27 mouse cellular contexts compared by ENCODE assay signal in the genomic region with DNA sequence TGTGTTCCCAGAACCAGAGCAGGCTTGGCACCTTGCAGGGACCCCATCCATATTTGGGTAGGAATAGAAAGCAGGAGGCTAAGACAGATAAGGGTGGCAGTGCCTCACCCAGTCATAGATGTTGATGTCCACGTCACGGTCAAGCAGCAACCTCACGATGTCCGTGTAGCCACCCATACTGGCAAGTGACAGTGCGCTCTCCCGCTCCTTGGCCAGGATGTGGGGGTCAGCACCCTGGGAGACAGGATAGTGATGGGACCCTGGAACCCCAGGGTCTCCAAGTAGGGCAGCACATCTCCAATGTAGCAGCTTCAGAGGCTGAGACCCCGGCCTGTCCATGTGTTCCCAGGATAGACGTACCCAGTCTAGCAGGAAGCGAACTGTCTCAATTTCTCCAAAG. TPM values are rescaled to one million over a fixed set of nuclear protein-coding genes. Genes with fewer than 3 reads are reported as not detected.
A peak's percentile ranks its signal among the peaks of the same experiment; 100 is the strongest.
DNase-seq lines count a peak whose midpoint lies in the region; ATAC-seq lines count a peak whose summit lies in the region.
"Had no signal": no experiment of that assay in that cellular context is flagged by ENCODE, and none has a peak within 500 bp of the region (broad histone marks: within the 10 kb centered on the region; RNA-seq: fewer than 3 reads in every experiment).

No protein-coding gene starts in this region.

- H3K27ac ChIP-seq in heart, embryonic 12.5 days (ENCODE audit: poor library complexity, severe bottlenecking), result peak overlapping the region; percentile 45; the same call in 1 of the 2 replicates
- peak overlapping the region; percentile 59 for H3K27ac ChIP-seq in heart, embryonic 15.5 days
- peak overlapping the region; percentile 66 for H3K27ac ChIP-seq in heart, embryonic 16.5 days (ENCODE audit: low read length)
- H3K27ac ChIP-seq: embryonic facial prominence, embryonic 12.5 days; embryonic facial prominence, embryonic 15.5 days; gastrocnemius, adult 2 months; hindbrain, embryonic 10.5 days; hindbrain, embryonic 13.5 days; intestine, embryonic 15.5 days had no signal

- H3K36me3 ChIP-seq in heart, embryonic 12.5 days, result peaks cover 46% of the 10 kb centered on the region
- H3K36me3 ChIP-seq in heart, embryonic 15.5 days, result peaks cover 39% of the 10 kb centered on the region; the same call in 1 of the 2 replicates
- H3K36me3 ChIP-seq in heart, embryonic 16.5 days (ENCODE audit: control insufficient read depth, insufficient read depth), result peaks cover 30% of the 10 kb centered on the region

- peaks cover 29% of the 10 kb centered on the region for H3K4me1 ChIP-seq in heart, embryonic 12.5 days (replicated peaks)
- peaks cover 47% of the 10 kb centered on the region for H3K4me1 ChIP-seq in heart, embryonic 15.5 days (replicated peaks)
- peaks cover 29% of the 10 kb centered on the region for H3K4me1 ChIP-seq in heart, embryonic 16.5 days (ENCODE audit: control insufficient read depth, insufficient read depth, low read length)

- H3K27me3 ChIP-seq in heart, embryonic 12.5 days (replicated peaks), result no peaks in the 10 kb centered on the region
- H3K27me3 ChIP-seq in heart, embryonic 15.5 days, result no peaks in the 10 kb centered on the region
- H3K27me3 ChIP-seq in heart, embryonic 16.5 days (ENCODE audit: control insufficient read depth, insufficient read depth, low read length), result no peaks in the 10 kb centered on the region
- H3K27me3 ChIP-seq: embryonic facial prominence, embryonic 12.5 days; embryonic facial prominence, embryonic 15.5 days; hindbrain, embryonic 13.5 days; intestine, embryonic 15.5 days had no signal

- no peak overlapping the region for H3K4me3 ChIP-seq in heart, embryonic 12.5 days
- no peak overlapping the region for H3K4me3 ChIP-seq in heart, embryonic 15.5 days
- no peak overlapping the region for H3K4me3 ChIP-seq in heart, embryonic 16.5 days (ENCODE audit: low read length)
- H3K4me3 ChIP-seq: embryonic facial prominence, embryonic 12.5 days; embryonic facial prominence, embryonic 15.5 days; gastrocnemius, adult 2 months; hindbrain, embryonic 10.5 days; hindbrain, embryonic 13.5 days; intestine, embryonic 15.5 days had no signal

- peak; percentile 91 for DNase-seq in heart, adult 11 months
- DNase-seq in heart, adult 8-10 months (ENCODE audit: low spot score), result no peak
- no peak for DNase-seq in heart, postnatal 10 days
- no peak for DNase-seq in heart, postnatal 14 days
- DNase-seq: adrenal gland, adult 8-10 months; adrenal gland, postnatal 25 days; cerebellum, adult 18-20 months; cerebellum, adult 9-10 months; cerebellum, postnatal 25 days; forebrain, postnatal 0 days; gastrocnemius, adult 2 months; gastrocnemius, postnatal 14 days; kidney, adult 11 months; kidney, adult 8-10 months had no signal

- no peak overlapping the region for H3K4me2 ChIP-seq in heart, embryonic 12.5 days
- H3K4me2 ChIP-seq in heart, embryonic 15.5 days, result no peak overlapping the region
- no peak overlapping the region for H3K4me2 ChIP-seq in heart, embryonic 16.5 days (ENCODE audit: low read depth, low read length)
- H3K4me2 ChIP-seq: embryonic facial prominence, embryonic 12.5 days; embryonic facial prominence, embryonic 15.5 days; hindbrain, embryonic 13.5 days; intestine, embryonic 15.5 days had no signal

- 77% methylated on average over 9 of the region's 9 CpGs for WGBS in heart, embryonic 12.5 days
- WGBS in heart, embryonic 15.5 days, result 67% methylated on average over 9 of the region's 9 CpGs
- 69% methylated on average over 9 of the region's 9 CpGs for WGBS in heart, embryonic 16.5 days

- no peak overlapping the region for H3K9ac ChIP-seq in heart, embryonic 12.5 days
- H3K9ac ChIP-seq in heart, embryonic 15.5 days, result no peak overlapping the region
- H3K9ac ChIP-seq in heart, embryonic 16.5 days (ENCODE audit: low read length), result no peak overlapping the region
- H3K9ac ChIP-seq: embryonic facial prominence, embryonic 12.5 days; embryonic facial prominence, embryonic 15.5 days; forebrain, postnatal 0 days; hindbrain, embryonic 13.5 days; intestine, embryonic 15.5 days had no signal

- intact Hi-C loops in heart, postnatal 10 days (cut with DNase I), result no loop called here
- intact Hi-C loops in heart, postnatal 14 days (cut with DNase I), result no loop called here

- no peak for ATAC-seq in heart, embryonic 12.5 days (ENCODE audit: insufficient number of reproducible peaks, low FRiP score)
- ATAC-seq in heart, embryonic 15.5 days (replicated peaks; ENCODE audit: insufficient number of reproducible peaks, insufficient read depth, low FRiP score, low read depth), result no peak; the same call in 1 of the 2 replicates
- no peak for ATAC-seq in heart, embryonic 16.5 days (replicated peaks; ENCODE audit: extremely low read depth, insufficient read depth, low FRiP score)
- ATAC-seq in cerebellum, adult (ENCODE audit: insufficient number of reproducible peaks, low FRiP score, low TSS enrichment), result no peak
- ATAC-seq: activated CD4-positive, CD25-positive, alpha-beta regulatory T cell, adult 4 months; forebrain, embryonic 14.5 days; forebrain, postnatal 0 days; hindbrain, embryonic 16.5 days; intestine, embryonic 15.5 days had no signal

- H3K9me3 ChIP-seq in heart, embryonic 12.5 days (replicated peaks), result no peaks in the 10 kb centered on the region
- no peaks in the 10 kb centered on the region for H3K9me3 ChIP-seq in heart, embryonic 15.5 days (replicated peaks)
- no peaks in the 10 kb centered on the region for H3K9me3 ChIP-seq in heart, embryonic 16.5 days (replicated peaks; ENCODE audit: control insufficient read depth, low read length)
- H3K9me3 ChIP-seq: embryonic facial prominence, embryonic 12.5 days; embryonic facial prominence, embryonic 15.5 days; hindbrain, embryonic 10.5 days; hindbrain, embryonic 13.5 days; intestine, embryonic 15.5 days had no signal

RNA-seq across cellular contexts. Expression of gene Nr2c2ap, which starts 3.8 kb away (rescaled TPM):
- 1 to 10 TPM; 7.5 to 8.9 (median 8.4) TPM for total RNA-seq in heart, adult 8-10 months (2022)
- polyA plus RNA-seq in heart, embryonic 12.5 days (2016; fragmentation: Nextera tagmentation; extraction: Ambion mirVana), result 28.5 and 29.1 TPM in 2 replicates
- total RNA-seq in heart, postnatal 10 days (2021), result 10 to 100 TPM; 10.9 to 12.8 TPM
- 29.5 and 35.6 TPM in 2 replicates for polyA plus RNA-seq in heart, embryonic 15.5 days (2015; fragmentation: Nextera tagmentation; extraction: Ambion mirVana)
- total RNA-seq in heart, postnatal 14 days (2021), result 1 to 10 TPM; 7.4 to 7.9 TPM
- polyA plus RNA-seq in heart, embryonic 16.5 days (2015; fragmentation: Nextera tagmentation; extraction: Ambion mirVana), result 35.7 and 37.8 TPM in 2 replicates

RNA-seq across cellular contexts. Expression of gene Rfxank, which starts 4.0 kb away (rescaled TPM):
- 10 to 100 TPM; 16.7 to 22.7 (median 18.8) TPM for total RNA-seq in heart, adult 8-10 months (2022)
- 17.7 and 18.7 TPM in 2 replicates for polyA plus RNA-seq in heart, embryonic 12.5 days (2016; fragmentation: Nextera tagmentation; extraction: Ambion mirVana)
- 10 to 100 TPM; 20.7 to 22.4 TPM for total RNA-seq in heart, postnatal 10 days (2021)
- polyA plus RNA-seq in heart, embryonic 15.5 days (2015; fragmentation: Nextera tagmentation; extraction: Ambion mirVana), result 16.5 and 19.9 TPM in 2 replicates
- 10 to 100 TPM; 17.7 to 20.1 TPM for total RNA-seq in heart, postnatal 14 days (2021)
- polyA plus RNA-seq in heart, embryonic 16.5 days (2015; fragmentation: Nextera tagmentation; extraction: Ambion mirVana), result 18.9 and 21.0 TPM in 2 replicates

RNA-seq across cellular contexts. Expression of gene Borcs8, which starts 4.4 kb away (rescaled TPM):
- 10 to 100 TPM; 17.9 to 23.3 (median 23.2) TPM for total RNA-seq in heart, adult 8-10 months (2022)
- 30.3 and 38.1 TPM in 2 replicates for polyA plus RNA-seq in heart, embryonic 12.5 days (2016; fragmentation: Nextera tagmentation; extraction: Ambion mirVana)
- total RNA-seq in heart, postnatal 10 days (2021), result 10 to 100 TPM; 30.3 TPM
- polyA plus RNA-seq in heart, embryonic 15.5 days (2015; fragmentation: Nextera tagmentation; extraction: Ambion mirVana), result 31.5 and 38.7 TPM in 2 replicates
- 10 to 100 TPM; 25.8 to 31.3 TPM for total RNA-seq in heart, postnatal 14 days (2021)
- polyA plus RNA-seq in heart, embryonic 16.5 days (2015; fragmentation: Nextera tagmentation; extraction: Ambion mirVana), result 38.0 and 40.1 TPM in 2 replicates

RNA-seq across cellular contexts. Expression of gene Mef2b, which starts 4.6 kb away (rescaled TPM):
- total RNA-seq in heart, adult 8-10 months (2022), result under 1 TPM in 3 of 4 experiments, not detected in 1; 0.25 to 0.78 (median 0.29) TPM
- not detected in 2 replicates for polyA plus RNA-seq in heart, embryonic 12.5 days (2016; fragmentation: Nextera tagmentation; extraction: Ambion mirVana)
- total RNA-seq in heart, postnatal 10 days (2021), result under 1 TPM; 0.38 to 0.45 TPM
- polyA plus RNA-seq in heart, embryonic 15.5 days (2015; fragmentation: Nextera tagmentation; extraction: Ambion mirVana), result 0.28 and 0.44 TPM in 2 replicates
- under 1 TPM in 1 of 2 experiments, not detected in 1; 0.37 TPM for total RNA-seq in heart, postnatal 14 days (2021)
- polyA plus RNA-seq in heart, embryonic 16.5 days (2015; fragmentation: Nextera tagmentation; extraction: Ambion mirVana), result 0.51 and 1.1 TPM in 2 replicates
- total RNA-seq: common myeloid progenitor, adult 5-6 weeks had no signal
- polyA plus RNA-seq: activated CD4-positive, CD25-positive, alpha-beta regulatory T cell, adult 4 months had no signal

RNA-seq across cellular contexts. Expression of gene Ncan, which starts 14.3 kb away (rescaled TPM):
- under 1 TPM in 1 of 4 experiments, not detected in 3; 0.13 TPM for total RNA-seq in heart, adult 8-10 months (2022)
- 0.17 and 0.31 TPM in 2 replicates for polyA plus RNA-seq in heart, embryonic 12.5 days (2016; fragmentation: Nextera tagmentation; extraction: Ambion mirVana)
- total RNA-seq in heart, postnatal 10 days (2021), result under 1 TPM in 1 of 2 experiments, not detected in 1; 0.19 TPM
- 0.16 and 0.71 TPM in 2 replicates for polyA plus RNA-seq in heart, embryonic 15.5 days (2015; fragmentation: Nextera tagmentation; extraction: Ambion mirVana)
- total RNA-seq in heart, postnatal 14 days (2021), result under 1 TPM; 0.02 to 0.07 TPM
- polyA plus RNA-seq in heart, embryonic 16.5 days (2015; fragmentation: Nextera tagmentation; extraction: Ambion mirVana), result 0.13 and 0.22 TPM in 2 replicates
- total RNA-seq: common myeloid progenitor, adult 5-6 weeks; gastrocnemius, adult 2 months had no signal
- polyA plus RNA-seq: activated CD4-positive, CD25-positive, alpha-beta regulatory T cell, adult 4 months had no signal
